Mouse (Mus musculus) layer of hippocampus, postnatal 14 days (tissue): ENCODE results near the gene Sympk. TPM values are rescaled to one million over a fixed set of nuclear protein-coding genes. Genes with fewer than 3 reads are reported as not detected.

Experiments
- microRNA-seq, 2 experiments: library from miRNA; unstranded; fragments of <30 nt; microRNA quantifications; one replicate each; pipeline ENCODE4 v1.2.0; 2021
- total RNA-seq, 2 experiments: library from RNA; stranded (reverse); gene quantifications; 2 replicates each; pipeline ENCODE4 v1.2.3; 2021

Sympk gene
- total RNA-seq, 2 experiments from 2014 or later: 103 to 105 TPM

Small RNA genes within 50 kb of the gene (microRNA-seq; reads per million reads assigned to microRNA genes)
- 2.0 to 2.7 reads per million in 2 experiments for gene Mir3100

Other genes with a start within 250 kb of the Sympk start
- not detected for gene Psg19, start 225.9 kb upstream of the Sympk start, total RNA-seq
- gene Psg17, start 202.8 kb upstream of the Sympk start, total RNA-seq: not detected
- gene Mill2, start 184.4 kb upstream of the Sympk start, total RNA-seq: 1 to 10 TPM; 1.7 to 2.0 TPM
- 10 to 100 TPM; 28.4 to 35.0 TPM for gene Pglyrp1, start 153.0 kb upstream of the Sympk start, total RNA-seq
- gene Ccdc61, start 114.0 kb upstream of the Sympk start, total RNA-seq: 10 to 100 TPM; 11.0 to 12.8 TPM
- 100 to 1,000 TPM in 1 of 2 experiments, 10 to 100 TPM in 1; 93.5 to 101 TPM for gene Nova2, start 98.5 kb upstream of the Sympk start, total RNA-seq
- 1 to 10 TPM in 1 of 2 experiments, under 1 TPM in 1; 0.48 to 1.3 TPM for gene Nanos2, start 37.0 kb upstream of the Sympk start, total RNA-seq
- gene Mypop, start 33.1 kb upstream of the Sympk start, total RNA-seq: 10 to 100 TPM; 35.6 to 40.5 TPM
- 10 to 100 TPM; 43.7 to 44.5 TPM for gene Irf2bp1, start 20.3 kb upstream of the Sympk start, total RNA-seq
- gene Foxa3, start 839 bp upstream of the Sympk start, total RNA-seq: not detected
- gene Rsph6a, start 30.3 kb downstream of the Sympk start, total RNA-seq: under 1 TPM in 1 of 2 experiments, not detected in 1; 0.21 TPM
- 100 to 1,000 TPM; 141 to 147 TPM for gene Dmwd, start 51.9 kb downstream of the Sympk start, total RNA-seq
- gene Dmpk, start 59.5 kb downstream of the Sympk start, total RNA-seq: 10 to 100 TPM; 33.0 to 42.3 TPM
- 1 to 10 TPM; 2.1 to 2.7 TPM for gene Six5, start 70.2 kb downstream of the Sympk start, total RNA-seq
- gene Gm4969, start 94.0 kb downstream of the Sympk start, total RNA-seq: under 1 TPM; 0.72 to 0.78 TPM
- gene Fbxo46, start 95.5 kb downstream of the Sympk start, total RNA-seq: 10 to 100 TPM; 11.0 to 14.0 TPM
- 10 to 100 TPM; 19.5 to 22.4 TPM for gene Qpctl, start 124.9 kb downstream of the Sympk start, total RNA-seq
- gene Snrpd2, start 125.3 kb downstream of the Sympk start, total RNA-seq: 10 to 100 TPM; 76.5 to 86.4 TPM
- gene Gipr, start 141.8 kb downstream of the Sympk start, total RNA-seq: 1 to 10 TPM in 1 of 2 experiments, under 1 TPM in 1; 0.55 to 1.6 TPM
- 100 to 1,000 TPM; 175 to 197 TPM for gene Eml2, start 152.0 kb downstream of the Sympk start, total RNA-seq
- gene Gpr4, start 188.2 kb downstream of the Sympk start, total RNA-seq: 1 to 10 TPM; 4.1 to 4.6 TPM
- 10 to 100 TPM; 37.3 to 39.9 TPM for gene Opa3, start 204.0 kb downstream of the Sympk start, total RNA-seq
- gene Vasp, start 247.4 kb downstream of the Sympk start, total RNA-seq: 10 to 100 TPM; 23.2 to 24.2 TPM